Mouse (Mus musculus): Measurements from ENCODE around the gene 2610002M06Rik. TPM values are rescaled to one million over a fixed set of nuclear protein-coding genes. Genes with fewer than 3 reads are reported as not detected.

Gene 2610002M06Rik
- 9.6 and 12.5 TPM in 2 replicates for polyA plus RNA-seq (2015; fragmentation: Nextera tagmentation; extraction: Ambion mirVana)

GRCm38 (mm10) chrX:107816218-107816554, at the start of gene 2610002M06Rik:
Gene 2610002M06Rik (minus strand): TSS chrX:107816334.
- no peaks in the 10 kb centered on the region for H3K9me3 ChIP-seq (replicated peaks)
- H3K4me1 ChIP-seq (replicated peaks) = no peaks in the 10 kb centered on the region; the same call in 1 of the 2 replicates
- peak; percentile 100 for ATAC-seq (ENCODE audit: low read depth)
- WGBS (ENCODE audit: insufficient replicate concordance) = 12% methylated on average over 28 of the region's 28 CpGs
- peak within 1 kb of the TSS; percentile 70 for H3K4me3 ChIP-seq (replicated peaks)
- DNase-seq = peak; percentile 77
- peak within 1 kb of the TSS; percentile 60 for H3K4me2 ChIP-seq
- H3K27ac ChIP-seq = peak within 1 kb of the TSS; percentile 47
- peak within 1 kb of the TSS; percentile 74 for H3K9ac ChIP-seq
- H3K36me3 ChIP-seq = no peaks in the 10 kb centered on the region
- no peaks in the 10 kb centered on the region for H3K27me3 ChIP-seq

DNA sequence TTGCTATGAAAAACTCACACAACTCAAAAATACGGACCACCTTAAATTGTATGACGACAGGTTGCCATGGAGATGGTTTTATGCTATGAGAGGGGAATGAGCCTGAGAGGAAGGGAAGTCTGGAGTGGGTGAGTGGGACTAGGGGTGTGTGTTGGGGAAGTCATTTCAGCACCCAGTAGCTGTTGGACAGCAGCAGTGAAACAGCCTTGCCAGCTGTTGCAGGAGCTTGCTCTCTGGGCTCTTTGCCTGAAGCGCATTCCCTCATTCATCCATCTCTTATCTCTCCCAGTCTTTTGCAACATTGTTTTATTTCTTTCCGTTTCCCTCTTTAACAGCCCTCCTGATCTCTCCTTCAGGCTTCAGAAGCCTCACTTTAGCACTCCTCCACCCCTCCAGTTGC, 42.0 kb upstream of the 2610002M06Rik start:
- H3K4me1 ChIP-seq (replicated peaks) = no peaks in the 10 kb centered on the region
- no peak for ATAC-seq (ENCODE audit: low read depth)
- WGBS (ENCODE audit: insufficient replicate concordance) = 25% methylated on average over 4 of the region's 4 CpGs
- H3K36me3 ChIP-seq = no peaks in the 10 kb centered on the region
- H3K9me3 ChIP-seq (replicated peaks) = no peaks in the 10 kb centered on the region
- no peak overlapping the region for H3K9ac ChIP-seq
- H3K27ac ChIP-seq = no peak overlapping the region
- no peaks in the 10 kb centered on the region for H3K27me3 ChIP-seq
- no peak overlapping the region for H3K4me2 ChIP-seq
- H3K4me3 ChIP-seq (replicated peaks) = no peak overlapping the region
- no peak for DNase-seq

- peak overlapping the region; percentile 60 for H3K4me2 ChIP-seq
- H3K4me3 ChIP-seq (replicated peaks) = peak overlapping the region; percentile 70
- DNase-seq (no peak), ATAC-seq (ENCODE audit: low read depth) (no peak)
- no peaks in the 10 kb centered on the region for H3K27me3 ChIP-seq
- no peaks in the 10 kb centered on the region; the same call in 1 of the 2 replicates for H3K4me1 ChIP-seq (replicated peaks)
- H3K27ac ChIP-seq = no peak overlapping the region
- H3K9ac ChIP-seq = no peak overlapping the region
- 72% methylated on average over 6 of the region's 6 CpGs for WGBS (ENCODE audit: insufficient replicate concordance)
- no peaks in the 10 kb centered on the region for H3K36me3 ChIP-seq
- H3K9me3 ChIP-seq (replicated peaks) = no peaks in the 10 kb centered on the region
Observed at GRCm38 (mm10) chrX:107816726-107817125, 592 bp upstream of the 2610002M06Rik start.

DNA sequence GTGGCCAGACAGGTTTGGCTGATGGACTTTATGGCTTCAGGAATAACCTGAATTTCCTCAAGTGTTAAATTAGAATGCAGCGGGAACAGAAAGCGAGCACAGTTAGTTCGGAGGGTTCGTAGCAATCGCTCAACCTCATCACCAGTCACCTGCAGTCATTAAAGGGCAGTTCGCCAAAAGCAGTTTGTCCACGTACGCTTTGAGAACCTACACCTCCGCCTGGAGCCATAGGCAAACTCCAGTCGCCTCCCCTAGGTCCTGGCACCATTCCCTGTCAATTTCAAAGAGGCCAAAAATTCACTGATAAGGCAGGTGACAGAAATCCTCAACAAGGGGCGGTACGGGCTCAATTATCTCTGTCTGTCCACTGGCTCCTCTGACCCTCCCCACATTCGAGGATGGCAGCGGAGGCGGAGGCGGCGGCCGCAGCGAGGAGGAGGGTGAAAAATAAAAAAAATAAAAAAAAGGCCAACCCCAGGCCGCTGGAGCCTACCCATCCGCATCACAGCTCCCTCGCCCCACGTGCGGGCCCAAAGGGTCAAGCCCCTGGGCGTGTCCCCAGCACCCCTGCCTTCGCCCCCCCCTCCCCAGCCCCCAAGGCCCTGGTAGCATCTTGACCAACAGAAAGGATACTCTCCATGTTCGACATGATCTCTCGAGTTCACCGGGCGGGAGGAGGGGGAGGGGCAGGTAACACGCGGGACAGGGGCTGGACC, 474 bp downstream of the 2610002M06Rik start:
- peak; percentile 13 for DNase-seq
- peak overlapping the region; percentile 60 for H3K4me2 ChIP-seq

DNA sequence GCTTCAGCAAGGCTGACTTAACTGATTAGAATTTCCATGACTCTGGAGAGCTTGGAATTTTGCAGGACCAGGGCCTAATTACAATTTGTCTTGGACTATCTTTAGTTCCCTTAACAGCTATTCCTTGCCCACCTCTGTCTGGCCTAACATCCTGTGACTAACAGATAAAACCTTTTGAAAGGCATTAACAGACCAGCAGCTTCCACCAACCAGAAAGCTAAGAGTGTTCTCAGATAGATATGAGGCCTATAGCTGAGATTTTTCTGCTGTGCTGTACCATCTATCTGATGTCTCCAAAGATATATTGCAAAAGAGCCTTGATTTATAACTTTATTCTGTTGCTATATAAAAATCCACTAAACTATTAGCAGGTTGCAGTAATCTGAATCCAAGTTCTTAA, 4.0 kb downstream of the 2610002M06Rik start:
- H3K4me2 ChIP-seq = no peak overlapping the region
- no peak for DNase-seq
- ATAC-seq (ENCODE audit: low read depth) = no peak
- H3K4me1 ChIP-seq (replicated peaks) = no peaks in the 10 kb centered on the region; the same call in 1 of the 2 replicates
- H3K27ac ChIP-seq = no peak overlapping the region
- H3K9ac ChIP-seq = no peak overlapping the region
- H3K4me3 ChIP-seq (replicated peaks) = no peak overlapping the region
- no peaks in the 10 kb centered on the region for H3K9me3 ChIP-seq (replicated peaks)
- H3K36me3 ChIP-seq = no peaks in the 10 kb centered on the region
- H3K27me3 ChIP-seq = no peaks in the 10 kb centered on the region

More for the DNA sequence above, 474 bp downstream of the 2610002M06Rik start:
- WGBS (ENCODE audit: insufficient replicate concordance) = 16% methylated on average over 32 of the region's 32 CpGs
- peak overlapping the region; percentile 70 for H3K4me3 ChIP-seq (replicated peaks)
- H3K27me3 ChIP-seq = no peaks in the 10 kb centered on the region
- ATAC-seq (ENCODE audit: low read depth) = peak; percentile 68
- H3K4me1 ChIP-seq (replicated peaks) = no peaks in the 10 kb centered on the region; the same call in 1 of the 2 replicates
- H3K9ac ChIP-seq = peak overlapping the region; percentile 74
- no peaks in the 10 kb centered on the region for H3K9me3 ChIP-seq (replicated peaks)
- H3K27ac ChIP-seq = peak overlapping the region; percentile 47
- no peaks in the 10 kb centered on the region for H3K36me3 ChIP-seq

- Histone ChIP-seq H3K4me2 (0 out of 2 replicates have a peak overlapping the region, but pooled peaks have one; percentile 21), H3K36me3 (no peaks in the 10 kb centered on the region), H3K9me3 (replicated peaks) (no peaks in the 10 kb centered on the region), H3K4me3 (replicated peaks) (no peak overlapping the region), H3K27me3 (no peaks in the 10 kb centered on the region), H3K4me1 (replicated peaks) (peaks cover 18% of the 10 kb centered on the region; the same call in 1 of the 2 replicates), H3K9ac (no peak overlapping the region), H3K27ac (no peak overlapping the region)
- ATAC-seq (ENCODE audit: low read depth) (peak; percentile 99), DNase-seq (peak; percentile 15)
- WGBS (ENCODE audit: insufficient replicate concordance) = 16% methylated on average over 2 of the region's 2 CpGs
Observed at GRCm38 (mm10) chrX:107796919-107797318, 19.2 kb downstream of the 2610002M06Rik start.

DNA sequence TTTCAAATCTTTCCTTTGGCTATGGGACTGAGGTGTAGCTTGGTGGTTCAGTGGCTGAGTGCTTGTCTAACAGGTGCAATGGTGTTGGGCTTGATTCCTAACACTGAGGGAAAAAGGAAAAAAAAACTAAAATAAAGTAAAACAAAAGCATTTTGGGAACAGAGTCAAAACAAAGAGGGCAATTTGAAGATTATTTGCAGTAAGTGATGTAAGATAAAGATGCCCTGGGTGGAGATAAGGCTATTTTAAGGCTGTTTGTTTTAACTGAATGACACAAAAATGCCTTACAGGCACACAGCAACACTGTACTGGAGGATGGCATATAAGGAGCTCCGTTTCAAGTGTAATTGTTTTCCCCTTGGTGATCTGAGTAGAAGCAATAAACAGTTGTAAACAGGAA, 20.3 kb downstream of the 2610002M06Rik start:
- Histone ChIP-seq H3K4me2 (no peak overlapping the region), H3K27me3 (no peaks in the 10 kb centered on the region), H3K4me1 (replicated peaks) (peaks cover 22% of the 10 kb centered on the region), H3K9ac (no peak overlapping the region), H3K9me3 (replicated peaks) (no peaks in the 10 kb centered on the region), H3K36me3 (no peaks in the 10 kb centered on the region), H3K27ac (no peak overlapping the region), H3K4me3 (replicated peaks) (no peak overlapping the region)
- ATAC-seq (ENCODE audit: low read depth) (no peak), DNase-seq (no peak)
- WGBS (ENCODE audit: insufficient replicate concordance) = 35% methylated on average over 1 of the region's 1 CpGs

- Histone ChIP-seq H3K27ac (0 out of 2 replicates have a peak within 1 kb of the TSS, but pooled peaks have one; percentile 18), H3K4me1 (replicated peaks) (peaks cover 14% of the 10 kb centered on the region), H3K9ac (no peak within 1 kb of the TSS), H3K36me3 (no peaks in the 10 kb centered on the region), H3K4me3 (replicated peaks) (no peak within 1 kb of the TSS), H3K27me3 (no peaks in the 10 kb centered on the region), H3K4me2 (no peak within 1 kb of the TSS), H3K9me3 (replicated peaks) (no peaks in the 10 kb centered on the region)
- 83% methylated on average over 1 of the region's 1 CpGs for WGBS (ENCODE audit: insufficient replicate concordance)
- DNase-seq = no peak
- no peak for ATAC-seq (ENCODE audit: low read depth)
Observed at GRCm38 (mm10) chrX:107792290-107792689, 23.8 kb downstream of the 2610002M06Rik start, which contains the start of gene Tent5d. Gene Tent5d (plus strand): TSS chrX:107792590.

- ATAC-seq (ENCODE audit: low read depth) = peak; percentile 76
- WGBS (ENCODE audit: insufficient replicate concordance) = 16% methylated on average over 8 of the region's 8 CpGs
- Histone ChIP-seq H3K9ac (no peak overlapping the region), H3K36me3 (no peaks in the 10 kb centered on the region), H3K27me3 (no peaks in the 10 kb centered on the region), H3K9me3 (replicated peaks) (no peaks in the 10 kb centered on the region), H3K4me1 (replicated peaks) (peaks cover 10% of the 10 kb centered on the region), H3K4me3 (replicated peaks) (no peak overlapping the region), H3K4me2 (no peak overlapping the region), H3K27ac (no peak overlapping the region)
- DNase-seq = no peak
Observed at GRCm38 (mm10) chrX:107790750-107791493, 25.2 kb downstream of the 2610002M06Rik start.

DNA sequence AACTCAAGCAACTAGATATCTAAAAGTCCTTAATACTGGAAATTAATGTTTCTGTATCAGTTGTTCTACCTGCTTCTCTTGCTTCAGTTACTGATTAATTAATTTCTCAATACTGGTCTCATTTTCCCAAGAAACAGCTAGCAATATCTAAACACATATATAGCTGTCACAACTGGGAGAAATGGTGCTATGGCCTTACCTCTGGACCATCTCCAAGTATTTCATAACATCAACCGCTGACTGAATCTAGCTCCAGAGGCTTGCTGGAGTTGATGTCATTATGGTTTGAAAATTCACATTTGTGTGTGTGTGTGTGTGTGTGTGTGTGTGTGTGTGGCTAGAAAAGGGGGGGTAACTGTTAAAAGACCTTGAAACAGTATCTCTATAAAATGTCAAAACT, 26.0 kb downstream of the 2610002M06Rik start:
- Histone ChIP-seq H3K4me1 (replicated peaks) (peaks cover 4% of the 10 kb centered on the region), H3K4me3 (replicated peaks) (no peak overlapping the region), H3K27me3 (no peaks in the 10 kb centered on the region), H3K36me3 (no peaks in the 10 kb centered on the region), H3K9me3 (replicated peaks) (no peaks in the 10 kb centered on the region), H3K9ac (no peak overlapping the region), H3K27ac (no peak overlapping the region), H3K4me2 (no peak overlapping the region)
- DNase-seq (no peak), ATAC-seq (ENCODE audit: low read depth) (no peak)
- 93% methylated on average over 1 of the region's 1 CpGs for WGBS (ENCODE audit: insufficient replicate concordance)

DNA sequence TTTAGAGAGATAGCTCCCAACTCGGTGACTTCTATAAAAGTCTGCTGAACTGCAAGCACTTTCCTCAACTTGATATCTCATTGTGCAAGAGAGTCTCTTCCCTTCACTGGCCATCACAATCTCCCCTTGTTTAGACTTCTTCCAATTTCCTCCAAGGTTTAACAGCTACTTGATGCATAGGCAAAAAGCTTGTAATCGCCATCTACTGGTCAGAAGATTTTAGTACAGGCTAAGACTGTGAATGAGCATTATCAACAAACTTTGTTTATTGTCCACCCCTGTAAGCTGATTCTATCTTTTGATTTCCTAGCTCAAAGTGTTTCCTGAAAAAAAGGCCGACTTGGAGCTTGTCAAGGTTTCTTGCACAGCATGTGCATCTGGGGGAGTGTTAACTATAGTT, 48.2 kb downstream of the 2610002M06Rik start:
- H3K4me3 ChIP-seq (replicated peaks) = no peak overlapping the region
- WGBS (ENCODE audit: insufficient replicate concordance) = 12% methylated on average over 3 of the region's 3 CpGs
- H3K9ac ChIP-seq = no peak overlapping the region
- no peaks in the 10 kb centered on the region for H3K36me3 ChIP-seq
- no peaks in the 10 kb centered on the region for H3K4me1 ChIP-seq (replicated peaks)
- H3K27ac ChIP-seq = no peak overlapping the region
- H3K9me3 ChIP-seq (replicated peaks) = no peaks in the 10 kb centered on the region
- no peak for DNase-seq
- no peaks in the 10 kb centered on the region for H3K27me3 ChIP-seq
- ATAC-seq (ENCODE audit: low read depth) = no peak
- H3K4me2 ChIP-seq = no peak overlapping the region

Data from liver, embryonic 13.5 days (tissue).